Comparison of ENCODE assay signal across 21 mouse cellular contexts in the genomic region with DNA sequence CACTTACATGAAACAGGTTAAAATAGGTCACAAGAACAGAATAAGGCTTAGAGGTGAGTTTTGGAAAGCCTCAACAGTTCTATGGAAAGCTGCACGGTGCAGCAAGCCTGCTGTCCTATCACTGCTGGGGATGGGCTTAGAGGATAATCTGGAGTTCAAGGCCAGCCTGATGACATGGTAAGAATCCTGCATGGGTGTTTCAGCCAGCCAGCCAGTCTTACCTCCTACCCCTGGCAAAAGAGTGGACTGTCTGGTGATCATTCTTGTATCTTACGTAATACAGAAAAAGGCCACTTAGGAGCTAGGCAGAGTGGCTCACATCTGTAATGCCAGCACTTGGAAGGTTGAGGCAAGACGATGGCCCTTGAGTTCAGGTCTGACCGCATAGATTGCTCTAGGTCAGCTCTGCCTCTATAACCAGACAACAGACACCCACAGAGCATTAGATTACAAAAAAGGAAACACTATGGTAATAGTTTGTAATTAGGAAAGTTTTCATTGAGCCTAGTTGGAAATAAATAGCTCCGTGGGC. TPM values are rescaled to one million over a fixed set of nuclear protein-coding genes. Genes with fewer than 3 reads are reported as not detected.
DNase-seq lines count a peak whose midpoint lies in the region; ATAC-seq and TF ChIP-seq lines count a peak whose summit lies in the region.
"Had no signal": no experiment of that assay in that cellular context is flagged by ENCODE, and none has a peak within 500 bp of the region (broad histone marks: within the 10 kb centered on the region; RNA-seq: fewer than 3 reads in every experiment).

No protein-coding gene starts in this region.

- H3K9me3 ChIP-seq in lung, postnatal 0 days (ENCODE audit: low read length): no peaks in the 10 kb centered on the region
- H3K9me3 ChIP-seq: embryonic facial prominence, embryonic 12.5 days; embryonic facial prominence, embryonic 15.5 days; forebrain, embryonic 12.5 days; G1E; hindbrain, embryonic 12.5 days; hindbrain, embryonic 15.5 days had no signal

- H3K9ac ChIP-seq in lung, postnatal 0 days (replicated peaks; ENCODE audit: low read depth): no peak overlapping the region
- H3K9ac ChIP-seq: embryonic facial prominence, embryonic 12.5 days; embryonic facial prominence, embryonic 15.5 days; forebrain, embryonic 12.5 days; hindbrain, embryonic 12.5 days; hindbrain, embryonic 15.5 days had no signal

- no peak overlapping the region for H3K27ac ChIP-seq in lung, postnatal 0 days (ENCODE audit: low read length)
- H3K27ac ChIP-seq: embryonic facial prominence, embryonic 12.5 days; embryonic facial prominence, embryonic 15.5 days; forebrain, embryonic 12.5 days; gastrocnemius, adult 2 months; hindbrain, embryonic 12.5 days; hindbrain, embryonic 15.5 days had no signal

- no peaks in the 10 kb centered on the region for H3K4me1 ChIP-seq in lung, postnatal 0 days (ENCODE audit: insufficient read depth, low read depth, low read length)
- H3K4me1 ChIP-seq: embryonic facial prominence, embryonic 12.5 days; embryonic facial prominence, embryonic 15.5 days; forebrain, embryonic 12.5 days; hindbrain, embryonic 12.5 days had no signal

- peaks cover 17% of the 10 kb centered on the region; the same call in 1 of the 2 replicates for H3K36me3 ChIP-seq in lung, postnatal 0 days (ENCODE audit: insufficient read depth, low read length)

- H3K4me2 ChIP-seq in lung, postnatal 0 days (replicated peaks; ENCODE audit: low read depth, low read length): no peak overlapping the region
- H3K4me2 ChIP-seq: embryonic facial prominence, embryonic 12.5 days; embryonic facial prominence, embryonic 15.5 days; forebrain, embryonic 12.5 days; heart, embryonic 11.5 days; hindbrain, embryonic 12.5 days; hindbrain, embryonic 15.5 days had no signal

- ATAC-seq in lung, postnatal 0 days: peak; percentile 61; the same call in 1 of the 2 replicates
- ATAC-seq: forebrain, embryonic 16.5 days; intestine, postnatal 0 days; Patski had no signal

- 82% methylated on average over 5 of the region's 5 CpGs for WGBS in lung, postnatal 0 days

- no peaks in the 10 kb centered on the region for H3K27me3 ChIP-seq in lung, postnatal 0 days (replicated peaks; ENCODE audit: insufficient read depth, low read length)
- H3K27me3 ChIP-seq: CH12.LX; embryonic facial prominence, embryonic 12.5 days; embryonic facial prominence, embryonic 15.5 days; forebrain, embryonic 12.5 days; hindbrain, embryonic 12.5 days; hindbrain, embryonic 15.5 days; Patski had no signal

- no peak overlapping the region for H3K4me3 ChIP-seq in lung, postnatal 0 days (ENCODE audit: low read depth, low read length)
- H3K4me3 ChIP-seq: embryonic facial prominence, embryonic 12.5 days; embryonic facial prominence, embryonic 15.5 days; forebrain, embryonic 12.5 days; gastrocnemius, adult 2 months; hindbrain, embryonic 12.5 days; hindbrain, embryonic 15.5 days had no signal

- DNase-seq in adrenal gland, adult 2 months: peak; percentile 75
- no peak for DNase-seq in adrenal gland, adult 18-20 months (ENCODE audit: low spot score in 2 of 2)
- peak; percentile 29 for DNase-seq in lung, postnatal 0 days (ENCODE audit: low spot score)
- no peak for DNase-seq in lung, postnatal 14 days
- DNase-seq in adrenal gland, postnatal 36 days: peak; percentile 40 to 58
- peak; percentile 50 for DNase-seq in fat pad, adult 2 months (ENCODE audit: extremely low read depth, low read depth, low spot score)
- no peak for DNase-seq in right cerebral cortex, postnatal 4 days
- DNase-seq: B cell, adult 2 months; gastrocnemius, postnatal 14 days had no signal

- TF ChIP-seq EP300 in lung, postnatal 0 days (IDR thresholded peaks at IDR 0.05): no peak

- TF ChIP-seq CTCF in lung, postnatal 0 days (IDR thresholded peaks at IDR 0.05): no peak

RNA-seq across cellular contexts. Expression of a gene that starts 19.5 kb away (rescaled TPM):
- 10 to 100 TPM; 13.3 to 14.7 TPM for total RNA-seq in adrenal gland, adult 2 months (2021)
- polyA plus RNA-seq in adrenal gland, adult 2 months (2012; rRNA removed): 7.2 and 9.6 TPM in 2 replicates
- 10 to 100 TPM; 11.0 to 13.8 TPM for total RNA-seq in adrenal gland, adult 18-20 months (2021)
- 5.5 and 6.5 TPM in 2 replicates for polyA plus RNA-seq in lung, postnatal 0 days (2015; fragmentation: Nextera tagmentation; extraction: Ambion mirVana)
- total RNA-seq in adrenal gland, postnatal 36 days (2021): 10 to 100 TPM; 12.2 to 15.5 TPM

RNA-seq across cellular contexts. Expression of a gene that starts 24.0 kb away (rescaled TPM):
- 10 to 100 TPM; 36.2 to 36.8 TPM for total RNA-seq in adrenal gland, adult 2 months (2021)
- 3.3 and 5.5 TPM in 2 replicates for polyA plus RNA-seq in adrenal gland, adult 2 months (2012; rRNA removed)
- 10 to 100 TPM; 22.9 to 29.6 TPM for total RNA-seq in adrenal gland, adult 18-20 months (2021)
- polyA plus RNA-seq in lung, postnatal 0 days (2015; fragmentation: Nextera tagmentation; extraction: Ambion mirVana): 41.6 and 48.7 TPM in 2 replicates
- total RNA-seq in adrenal gland, postnatal 36 days (2021): 10 to 100 TPM; 23.2 to 35.5 TPM

RNA-seq across cellular contexts. Expression of a gene that starts 35.4 kb away (rescaled TPM):
- total RNA-seq in adrenal gland, adult 2 months (2021): 100 to 1,000 TPM; 135 to 141 TPM
- polyA plus RNA-seq in adrenal gland, adult 2 months (2012; rRNA removed): 8.3 and 11.3 TPM in 2 replicates
- total RNA-seq in adrenal gland, adult 18-20 months (2021): 100 to 1,000 TPM; 112 to 150 TPM
- 56.0 and 62.6 TPM in 2 replicates for polyA plus RNA-seq in lung, postnatal 0 days (2015; fragmentation: Nextera tagmentation; extraction: Ambion mirVana)
- 100 to 1,000 TPM; 125 to 146 TPM for total RNA-seq in adrenal gland, postnatal 36 days (2021)

RNA-seq across cellular contexts. Expression of a gene that starts 35.5 kb away (rescaled TPM):
- total RNA-seq in adrenal gland, adult 2 months (2021): 10 to 100 TPM; 21.7 to 25.3 TPM
- 8.6 and 10.5 TPM in 2 replicates for polyA plus RNA-seq in adrenal gland, adult 2 months (2012; rRNA removed)
- total RNA-seq in adrenal gland, adult 18-20 months (2021): 10 to 100 TPM; 12.2 to 13.9 TPM
- polyA plus RNA-seq in lung, postnatal 0 days (2015; fragmentation: Nextera tagmentation; extraction: Ambion mirVana): 31.2 and 38.3 TPM in 2 replicates
- total RNA-seq in adrenal gland, postnatal 36 days (2021): 10 to 100 TPM; 17.8 to 18.6 TPM

Comparison
In these comparisons a context has a peak if more than half of its experiments do, and no peak if none do; other contexts are left out.
1. DNase-seq: peak in adrenal gland, adult 2 months (single experiment), lung, postnatal 0 days (single experiment), adrenal gland, postnatal 36 days (2 of 2) and fat pad, adult 2 months (single experiment); none in adrenal gland, adult 18-20 months (0 of 2), lung, postnatal 14 days (single experiment) and right cerebral cortex, postnatal 4 days (single experiment).